Mouse (Mus musculus) G1E (cell line): ENCODE data around the gene Phykpl.

ENCODE experiments used
- CTCF ChIP-seq: IDR thresholded peaks from 2 replicates; pipeline ENCODE4 v1.5.1; 2012; ENCODE audit warnings: low read depth, low read length, inconsistent platforms, mixed read lengths
- GATA1 ChIP-seq: IDR thresholded peaks from 2 replicates; pipeline ENCODE4 v1.6.1; 2012; ENCODE audit warnings: borderline replicate concordance, low read length, inconsistent platforms, mixed read lengths
- GATA2 ChIP-seq: IDR thresholded peaks from 2 replicates; pipeline ENCODE4 v1.6.1; 2012; ENCODE audit warnings: low read depth, low read length, inconsistent platforms, borderline replicate concordance
- POLR2AphosphoS5 ChIP-seq: IDR thresholded peaks from 2 replicates; pipeline ENCODE4 v1.6.1; 2012; ENCODE audit warnings: low read depth, low read length, inconsistent platforms; ENCODE audit not compliant: insufficient replicate concordance

GRCm38 (mm10) chr11:51607096-51607738 lies 22.7 kb downstream of the Phykpl start:
- TF ChIP-seq CTCF (no peak), GATA2 (no peak), GATA1 (no peak), POLR2AphosphoS5 (no peak)
